Mouse (Mus musculus) CH12.LX (cell line): ENCODE measurements at regions not wholly inside any gene's neighbourhood (a gene's known extent, or its start where the extent isn't known, plus 50 kb on each side); places are given as distances from the start of the nearest gene placed in this dataset.

Source experiments
- DNase-seq: peaks from one replicate; pipeline ENCODE4 v3.0.0-alpha.2; 2013; ENCODE audit errors: extremely low read depth
- H3K27ac ChIP-seq: 2 replicates; pipeline ENCODE4 v1.5.1; 2012; ENCODE audit warnings: low read depth, mild to moderate bottlenecking, control low read depth, moderate library complexity; ENCODE audit not compliant: insufficient read depth
- H3K27me3 ChIP-seq: replicated peaks from 2 replicates; pipeline ENCODE3; 2012; ENCODE audit warnings: inconsistent platforms
- H3K36me3 ChIP-seq, 2 experiments: replicated peaks in 1 of 2; 2 replicates each; pipeline versions ENCODE3 to v1.6.1; 2012; ENCODE audit warnings: inconsistent platforms in 1 of 2, low read length in 1 of 2, mild to moderate bottlenecking in 1 of 2, mixed read lengths in 1 of 2, moderate library complexity in 1 of 2; ENCODE audit not compliant: control insufficient read depth in 1 of 2, insufficient read depth in 1 of 2
- H3K4me1 ChIP-seq, 2 experiments: 2 replicates each; pipeline ENCODE4 v1.6.1; 2012; ENCODE audit warnings: inconsistent platforms in 1 of 2, moderate library complexity in 1 of 2; ENCODE audit not compliant: insufficient read depth in 2 of 2, control insufficient read depth in 1 of 2
- H3K4me2 ChIP-seq: 2 replicates; pipeline ENCODE4 v1.6.1; 2012; ENCODE audit warnings: low read depth, mild to moderate bottlenecking, control low read depth; ENCODE audit not compliant: poor library complexity, insufficient read depth, severe bottlenecking
- H3K4me3 ChIP-seq, 3 experiments: fragments of 150-350 bp in 1 of 3; sonication (generic) in 1 of 3; replicated peaks in 1 of 3; 2 replicates each; pipeline versions ENCODE3 to v1.5.1; 2011 to 2012; ENCODE audit warnings: low read depth in 2 of 3, low read length in 2 of 3, mild to moderate bottlenecking in 2 of 3, moderate library complexity in 2 of 3, control low read depth in 1 of 3, improper control_type of control experiment in 1 of 3, inconsistent platforms in 1 of 3, mixed read lengths in 1 of 3; ENCODE audit not compliant: poor library complexity in 1 of 3
- H3K79me2 ChIP-seq: replicated peaks from 2 replicates; pipeline ENCODE4 v1.6.1; 2012; ENCODE audit warnings: mild to moderate bottlenecking, moderate library complexity; ENCODE audit not compliant: control insufficient read depth, poor library complexity, insufficient read depth, severe bottlenecking; ENCODE audit errors: extremely low read depth
- H3K9ac ChIP-seq: 2 replicates; pipeline ENCODE4 v1.6.1; 2012; ENCODE audit warnings: low read depth, mild to moderate bottlenecking, control low read depth, moderate library complexity; ENCODE audit not compliant: insufficient read depth
- H3K9me3 ChIP-seq: replicated peaks from 2 replicates; pipeline ENCODE3; 2012; ENCODE audit warnings: low read length, inconsistent platforms, mixed read lengths
- BHLHE40 ChIP-seq: IDR thresholded peaks from 2 replicates; pipeline ENCODE4 v1.6.1; 2011; ENCODE audit warnings: mild to moderate bottlenecking, low read depth, low read length, improper control_type of control experiment
- CHD1 ChIP-seq: IDR thresholded peaks from 2 replicates; pipeline ENCODE4 v1.6.1; 2012; ENCODE audit warnings: low read depth, low read length, improper control_type of control experiment, inconsistent platforms
- CHD2 ChIP-seq: IDR thresholded peaks from 2 replicates; pipeline ENCODE4 v1.6.1; 2011; ENCODE audit warnings: low read length, improper control_type of control experiment
- E2F4 ChIP-seq: IDR thresholded peaks from 2 replicates; pipeline ENCODE4 v1.6.1; 2011; ENCODE audit warnings: low read depth, low read length, improper control_type of control experiment; ENCODE audit not compliant: insufficient replicate concordance
- ELF1 ChIP-seq: IDR thresholded peaks from 2 replicates; pipeline ENCODE4 v1.6.1; 2014; ENCODE audit warnings: low read depth, mild to moderate bottlenecking, inconsistent platforms, low read length, improper control_type of control experiment
- EP300 ChIP-seq: IDR thresholded peaks from 2 replicates; pipeline ENCODE4 v1.6.1; 2011; ENCODE audit warnings: low read length, improper control_type of control experiment
- ETS1 ChIP-seq: conservative IDR thresholded peaks from 2 replicates; pipeline ENCODE4 v1.6.1; 2012; ENCODE audit warnings: low read depth, mild to moderate bottlenecking, inconsistent platforms, low read length, improper control_type of control experiment, moderate library complexity
- IRF4 ChIP-seq: IDR thresholded peaks from 2 replicates; pipeline ENCODE4 v1.6.1; 2014; ENCODE audit warnings: low read depth, mild to moderate bottlenecking, inconsistent platforms, low read length, improper control_type of control experiment
- JUN ChIP-seq: IDR thresholded peaks from 2 replicates; pipeline ENCODE4 v1.6.1; 2011; ENCODE audit warnings: low read depth, mild to moderate bottlenecking, low read length, improper control_type of control experiment, moderate library complexity; ENCODE audit not compliant: insufficient read depth
- JUND ChIP-seq: conservative IDR thresholded peaks from 2 replicates; pipeline ENCODE4 v1.6.1; 2011; ENCODE audit warnings: low read depth, low read length, improper control_type of control experiment
- KAT2A ChIP-seq: IDR thresholded peaks from 2 replicates; pipeline ENCODE4 v1.6.1; 2012; ENCODE audit warnings: low read length, improper control_type of control experiment, inconsistent platforms; ENCODE audit not compliant: insufficient replicate concordance
- MAFK ChIP-seq: IDR thresholded peaks from 2 replicates; pipeline ENCODE4 v1.6.1; 2011; ENCODE audit warnings: low read length, improper control_type of control experiment; ENCODE audit not compliant: insufficient replicate concordance
- MAX ChIP-seq: IDR thresholded peaks from 2 replicates; pipeline ENCODE4 v1.6.1; 2011; ENCODE audit warnings: low read length, improper control_type of control experiment
- MAZ ChIP-seq: IDR thresholded peaks from 2 replicates; pipeline ENCODE4 v1.6.1; 2012; ENCODE audit warnings: low read depth, mild to moderate bottlenecking, inconsistent platforms, low read length, improper control_type of control experiment, moderate library complexity
- MEF2A ChIP-seq: IDR thresholded peaks from 2 replicates; pipeline ENCODE4 v1.6.1; 2014; ENCODE audit warnings: low read depth, mild to moderate bottlenecking, inconsistent platforms, low read length, improper control_type of control experiment, borderline replicate concordance
- MXI1 ChIP-seq: IDR thresholded peaks from 2 replicates; pipeline ENCODE4 v1.6.1; 2011; ENCODE audit warnings: mild to moderate bottlenecking, low read depth, low read length, improper control_type of control experiment
- MYC ChIP-seq: IDR thresholded peaks from 2 replicates; pipeline ENCODE4 v1.6.1; 2011; ENCODE audit warnings: low read depth, mild to moderate bottlenecking, improper control_type of control experiment, low read length
- POLR2AphosphoS2 ChIP-seq: IDR thresholded peaks from 2 replicates; pipeline ENCODE4 v1.6.1; 2011; ENCODE audit warnings: low read depth, low read length, improper control_type of control experiment
- SIN3A ChIP-seq: IDR thresholded peaks from 2 replicates; pipeline ENCODE4 v1.6.1; 2012; ENCODE audit warnings: low read length, improper control_type of control experiment, inconsistent platforms
- SMC3 ChIP-seq: IDR thresholded peaks from 2 replicates; pipeline ENCODE4 v1.6.1; 2011; ENCODE audit warnings: low read depth, low read length, improper control_type of control experiment
- TBP ChIP-seq: conservative IDR thresholded peaks from 2 replicates; pipeline ENCODE4 v1.6.1; 2011; ENCODE audit warnings: low read depth, low read length, improper control_type of control experiment
- UBTF ChIP-seq: IDR thresholded peaks from 2 replicates; pipeline ENCODE4 v1.6.1; 2012; ENCODE audit warnings: low read depth, mild to moderate bottlenecking, inconsistent platforms, low read length, improper control_type of control experiment, moderate library complexity
- ZC3H11A ChIP-seq: IDR thresholded peaks from 2 replicates; pipeline ENCODE4 v1.6.1; 2012; ENCODE audit warnings: low read depth, mild to moderate bottlenecking, inconsistent platforms, low read length, improper control_type of control experiment
- ZKSCAN1 ChIP-seq: IDR thresholded peaks from 2 replicates; pipeline ENCODE4 v1.6.1; 2012; ENCODE audit warnings: low read depth, inconsistent platforms, low read length, improper control_type of control experiment, borderline replicate concordance
- ZNF384 ChIP-seq: IDR thresholded peaks from 2 replicates; pipeline ENCODE4 v1.6.1; 2012; ENCODE audit warnings: low read depth, low read length, improper control_type of control experiment, inconsistent platforms
- dilution Hi-C: fragments of 300-500 bp; cut with MboI; formaldehyde crosslinking; loops from 2 replicates; pipeline ENCODE4 v1.14.3; 2020; ENCODE audit warnings: low sequenced_read_pairs; ENCODE audit not compliant: extremely low pct_unique_long_range_greater_than_20kb, extremely low pct_ligation_motif_present
- in situ Hi-C: fragments of 300-500 bp; cut with MboI; formaldehyde crosslinking; loops from 3 replicates; pipeline ENCODE4 v1.14.3; 2019; ENCODE audit warnings: low sequenced_read_pairs, low pct_ligation_motif_present, low pct_unique_long_range_greater_than_20kb, mixed read lengths

GRCm38 (mm10) chr5:91271416-91271815, 131.4 kb downstream of the Btc start:
- Histone ChIP-seq H3K27me3 (no peaks in the 10 kb centered on the region), H3K4me2 (no peak overlapping the region), H3K79me2 (no peaks in the 10 kb centered on the region), H3K9me3 (no peaks in the 10 kb centered on the region), H3K4me1 (no peaks in the 10 kb centered on the region), H3K27ac (no peak overlapping the region), H3K9ac (no peak overlapping the region), H3K4me3 (no peak overlapping the region), H3K36me3 (no peaks in the 10 kb centered on the region)
- TF ChIP-seq JUN (no peak), SMC3 (no peak), MAZ (no peak), TBP (no peak), MEF2A (no peak)
- in situ Hi-C loops = no loop called here
- no peak for DNase-seq
- dilution Hi-C loops = no loop called here

- no peaks in the 10 kb centered on the region for H3K9me3 ChIP-seq
- dilution Hi-C loops = no loop called here
- in situ Hi-C loops = no loop called here
- TF ChIP-seq JUN = no peak
- no peak for TF ChIP-seq UBTF
- no peak for TF ChIP-seq KAT2A
- TF ChIP-seq CHD1 = no peak
- TF ChIP-seq SIN3A = no peak
- no peak for TF ChIP-seq IRF4
- no peak for TF ChIP-seq ZKSCAN1
- no peak for TF ChIP-seq MXI1
- no peak for TF ChIP-seq SMC3
- TF ChIP-seq MYC = no peak
- no peak for TF ChIP-seq BHLHE40
- no peak for TF ChIP-seq E2F4
- no peaks in the 10 kb centered on the region for H3K27me3 ChIP-seq
- H3K4me3 ChIP-seq = no peak overlapping the region
- no peak for DNase-seq
- no peak overlapping the region for H3K9ac ChIP-seq
- no peak overlapping the region for H3K4me2 ChIP-seq
- peaks cover 2 to 11% of the 10 kb centered on the region in 2 experiments; a peak in 3 of 4 replicates for H3K4me1 ChIP-seq
- no peak overlapping the region for H3K27ac ChIP-seq
- H3K36me3 ChIP-seq = no peaks in the 10 kb centered on the region
- no peaks in the 10 kb centered on the region for H3K79me2 ChIP-seq
Measured at GRCm38 (mm10) chr5:91274411-91274810, 128.4 kb downstream of the Btc start.

- Histone ChIP-seq H3K27me3 (no peaks in the 10 kb centered on the region), H3K9ac (no peak overlapping the region), H3K4me1 (peaks cover 6 to 11% of the 10 kb centered on the region in 2 experiments; a peak in 3 of 4 replicates), H3K9me3 (no peaks in the 10 kb centered on the region), H3K36me3 (no peaks in the 10 kb centered on the region), H3K27ac (no peak overlapping the region), H3K4me3 (no peak overlapping the region), H3K79me2 (no peaks in the 10 kb centered on the region), H3K4me2 (peak overlapping the region; percentile 29; the same call in 1 of the 2 replicates)
- DNase-seq = peak; percentile 68
- in situ Hi-C loops (no loop called here), dilution Hi-C loops (no loop called here)
- TF ChIP-seq E2F4 (no peak), POLR2AphosphoS2 (no peak), MYC (0 out of 2 replicates have a peak, but pooled peaks have one; percentile 26), MAZ (no peak), IRF4 (peak; percentile 91), ZNF384 (no peak), ETS1 (peak; percentile 47; the same call in 1 of the 2 replicates), JUND (peak; percentile 95), BHLHE40 (no peak), SIN3A (0 out of 2 replicates have a peak, but pooled peaks have one; percentile 35), MEF2A (no peak), ELF1 (peak; percentile 33; the same call in 1 of the 2 replicates), ZC3H11A (no peak), MAFK (peak; percentile 38; the same call in 1 of the 2 replicates), MAX (0 out of 2 replicates have a peak, but pooled peaks have one; percentile 25), CHD2 (no peak), UBTF (no peak), JUN (peak; percentile 91), EP300 (peak; percentile 90)
Measured at GRCm38 (mm10) chr5:91278466-91278865, 124.3 kb downstream of the Btc start.
